Mouse (Mus musculus) right cerebral cortex, postnatal 14 days (tissue): Measurements from ENCODE around the gene Rpl37.
"Not testable (repeated sequence)": the region's sequence is repeated elsewhere in the genome, so short reads cannot be mapped to it uniquely, and the experiment has no call there.

Experiments used
- DNase-seq: peaks from one replicate; pipeline ENCODE4 v3.0.0; 2022

The Rpl37 gene

GRCm38 (mm10) chr15:5127487-5127886 is 11.0 kb downstream of the Rpl37 start:
- no peak for DNase-seq

- no peak for DNase-seq
Observed at GRCm38 (mm10) chr15:5128176-5128940, 11.9 kb downstream of the Rpl37 start.

GRCm38 (mm10) chr15:5129111-5129805 is 12.8 kb downstream of the Rpl37 start:
- no peak for DNase-seq

GRCm38 (mm10) chr15:5130887-5131668 is 14.6 kb downstream of the Rpl37 start:
- DNase-seq = not testable (repeated sequence)

DNA sequence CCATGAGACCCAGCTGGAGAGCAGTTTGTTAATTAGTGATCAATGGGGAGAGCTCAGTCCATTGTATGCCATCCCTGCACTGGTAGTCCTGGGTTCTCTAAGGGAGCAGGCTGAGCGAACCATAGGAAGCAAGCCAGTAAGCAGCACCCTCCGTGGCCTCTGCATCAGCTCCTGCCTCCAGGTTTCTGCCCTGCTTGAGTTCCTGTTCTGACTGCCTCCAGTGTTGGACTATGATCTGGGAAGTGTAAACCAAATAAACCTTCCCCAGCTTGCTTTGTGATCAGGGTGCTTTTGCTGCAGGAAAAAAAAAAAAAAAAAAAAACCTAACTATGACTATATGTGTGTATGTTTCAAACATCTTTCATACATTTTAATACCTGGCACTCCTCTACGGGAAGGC is 16.9 kb downstream of the Rpl37 start:
- DNase-seq = no peak

DNA sequence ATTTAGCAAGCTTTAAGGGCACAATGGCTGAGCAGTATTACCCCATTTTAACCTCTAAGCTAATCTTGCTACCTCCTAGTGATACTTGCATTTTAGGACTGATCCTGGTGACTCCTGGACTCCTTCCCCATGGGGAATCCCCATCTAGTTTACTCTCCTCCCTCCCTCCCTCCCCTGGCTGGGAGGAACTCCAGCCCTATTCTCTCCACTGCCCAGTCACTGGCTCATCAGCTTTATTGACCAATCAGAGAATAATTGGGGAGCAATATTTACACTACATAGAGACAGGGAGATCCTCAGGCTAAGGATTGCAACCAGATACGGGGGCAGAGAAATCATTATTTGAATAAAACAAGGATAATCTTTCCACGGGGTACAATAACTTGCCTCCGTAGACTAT is 17.7 kb downstream of the Rpl37 start:
- no peak for DNase-seq

DNA sequence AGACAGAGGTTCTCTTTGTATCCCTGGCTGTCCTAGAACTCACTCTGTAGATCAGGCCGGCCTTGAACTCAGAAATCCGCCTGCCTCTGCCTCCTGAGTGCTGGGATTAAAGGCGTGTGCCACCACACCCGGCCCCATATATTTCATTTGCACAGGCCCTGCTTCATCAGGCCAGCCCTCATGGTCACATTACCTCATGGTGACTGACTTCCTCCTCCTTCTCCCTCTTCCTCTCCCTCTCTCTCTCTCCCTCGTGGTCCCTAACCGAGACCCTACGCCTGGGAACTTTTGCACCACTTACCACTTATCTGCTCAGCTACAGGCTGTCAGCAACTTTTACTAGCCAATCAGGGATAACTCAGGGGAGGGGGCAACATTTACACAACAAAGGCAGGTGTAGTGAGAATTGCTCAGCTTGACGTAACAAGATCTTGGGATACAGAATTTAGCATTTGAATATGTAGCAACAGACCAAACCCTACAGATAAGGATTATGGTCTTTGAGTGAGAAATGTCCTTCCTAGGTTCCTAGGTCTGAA is 18.6 kb downstream of the Rpl37 start:
- no peak for DNase-seq

DNA sequence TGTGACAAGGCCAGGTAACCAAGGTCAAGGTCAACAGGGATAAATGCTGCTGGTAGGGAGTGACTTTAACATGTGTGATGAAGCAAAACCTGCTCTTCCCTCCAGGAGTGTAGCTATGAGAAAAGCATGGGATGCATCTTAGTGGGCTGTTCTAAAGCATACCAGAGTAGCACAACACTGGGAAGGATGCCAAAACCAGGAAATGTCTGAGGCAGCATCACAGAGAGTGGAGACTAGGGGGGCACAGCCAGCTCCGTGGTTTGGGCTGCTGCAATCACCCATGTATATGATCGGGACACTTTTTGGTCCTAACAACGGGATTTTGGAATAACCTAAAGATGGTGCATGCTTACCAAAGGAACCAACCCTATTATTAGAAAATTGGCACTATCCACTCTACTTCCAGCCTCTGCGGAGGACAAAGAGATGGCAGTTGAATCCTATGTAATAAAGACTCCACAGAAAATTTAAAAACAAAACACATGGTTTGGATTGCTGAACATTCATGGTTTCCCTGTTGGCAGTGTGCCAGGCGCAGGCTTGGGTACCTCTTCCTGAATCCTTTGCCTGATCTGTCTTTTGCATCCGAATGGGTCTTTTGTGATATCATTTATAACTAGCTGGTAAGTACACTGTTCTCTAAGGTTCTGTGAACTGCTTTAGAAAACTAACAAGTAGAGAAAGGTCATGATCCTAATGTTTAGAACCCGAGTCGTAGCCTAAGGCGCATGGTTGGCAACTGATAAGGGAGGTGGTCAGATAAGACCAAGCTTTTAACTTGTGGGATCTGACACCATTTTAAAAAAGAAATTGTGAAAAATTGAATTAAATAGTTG is 21.8 kb downstream of the Rpl37 start:
- DNase-seq = no peak

DNA sequence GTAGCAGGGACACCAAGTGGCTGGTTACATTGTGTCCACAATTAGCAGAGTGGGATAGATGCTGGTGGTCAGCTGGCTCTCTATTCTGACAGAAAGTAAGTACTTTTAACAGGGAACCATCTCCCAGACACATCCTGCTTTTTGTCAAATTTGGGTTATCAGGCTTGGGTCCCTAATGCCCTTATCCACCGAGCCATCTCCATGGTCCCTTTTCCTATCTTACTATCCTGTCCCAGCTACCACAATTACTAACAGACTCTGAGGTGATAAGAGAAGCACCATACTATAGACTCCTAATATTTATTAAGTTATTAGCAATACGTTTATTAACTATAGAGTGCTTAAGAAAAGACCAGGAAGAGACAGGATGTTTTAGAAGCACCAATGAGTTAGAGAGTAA is 22.9 kb downstream of the Rpl37 start:
- DNase-seq = no peak

DNA sequence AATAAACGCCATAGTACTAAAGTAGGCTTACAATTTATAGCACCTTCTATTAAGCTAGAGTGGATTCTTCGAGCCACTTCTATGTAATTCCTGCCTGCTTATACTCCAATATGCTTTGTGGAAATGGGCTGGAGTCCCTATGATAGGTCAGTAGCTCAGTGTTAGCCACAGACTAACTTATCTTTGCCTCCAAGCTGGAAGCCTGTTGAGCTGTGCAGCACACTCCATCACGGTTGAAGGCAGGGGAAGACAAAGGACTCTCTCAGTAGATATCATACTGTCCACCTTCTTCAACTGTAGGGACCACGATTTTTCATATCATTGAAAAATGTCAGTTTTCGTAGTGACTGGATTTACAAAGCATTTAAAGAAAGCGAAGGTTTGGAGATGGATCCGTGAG is 23.4 kb downstream of the Rpl37 start:
- no peak for DNase-seq

GRCm38 (mm10) chr15:5140357-5140756 is 23.9 kb downstream of the Rpl37 start:
- no peak for DNase-seq

GRCm38 (mm10) chr15:5142047-5142446 is 25.6 kb downstream of the Rpl37 start:
- DNase-seq = no peak

DNA sequence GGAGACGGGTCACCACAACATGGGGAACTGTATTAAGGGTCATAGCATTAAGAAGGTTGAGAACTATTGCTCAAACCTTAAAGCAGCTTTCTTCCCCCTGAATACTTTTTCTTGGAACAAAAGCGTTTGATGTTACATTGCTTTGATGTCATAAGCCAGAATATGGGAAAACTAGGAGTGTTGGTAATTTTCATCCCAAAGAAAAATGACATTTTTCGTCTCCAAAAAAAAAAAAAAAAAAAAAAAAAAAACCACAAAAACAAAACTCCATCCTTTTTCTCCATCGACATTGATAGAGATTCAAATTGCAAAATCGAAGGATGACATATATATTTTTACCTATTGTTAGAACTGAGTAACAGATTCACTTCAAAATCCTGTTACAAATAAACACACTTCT is 26.3 kb downstream of the Rpl37 start:
- DNase-seq = no peak

DNA sequence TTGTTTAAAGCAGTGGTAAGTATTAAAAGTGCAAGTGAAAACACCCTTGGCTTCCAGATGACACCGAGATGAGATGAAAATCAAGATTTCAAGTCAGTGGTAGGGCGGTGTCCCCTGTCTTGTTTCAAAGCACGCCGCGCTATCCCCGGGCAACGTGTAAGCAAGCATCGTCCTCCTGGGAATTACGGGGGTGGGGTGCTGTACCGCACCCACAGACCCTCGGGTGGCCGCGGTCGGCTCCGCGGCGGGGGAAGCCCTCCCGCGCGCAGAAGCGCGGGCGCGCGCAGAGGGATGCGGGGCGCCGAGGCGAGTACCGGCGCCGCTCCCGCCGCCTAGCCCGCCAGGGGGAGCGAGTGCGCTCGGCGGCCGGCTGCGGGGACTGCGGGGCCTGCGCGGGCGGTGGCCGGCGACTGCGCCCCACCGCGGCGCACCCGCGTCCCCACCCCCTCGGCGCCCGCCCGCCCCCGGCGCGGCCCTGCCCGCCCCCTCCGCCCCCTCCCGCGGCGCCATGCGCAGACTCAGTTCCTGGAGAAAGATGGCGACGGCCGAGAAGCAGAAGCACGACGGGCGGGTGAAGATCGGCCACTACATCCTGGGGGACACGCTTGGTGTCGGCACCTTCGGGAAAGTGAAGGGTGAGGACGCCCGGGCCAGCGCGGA is 27.0 kb downstream of the Rpl37 start, which contains the start of gene Prkaa1:
TSS of gene Prkaa1 (plus strand) at position 501 of the 660 bp plus-strand sequence.
- peak; percentile 68 for DNase-seq

GRCm38 (mm10) chr15:5144021-5144778 is 27.8 kb downstream of the Rpl37 start:
- DNase-seq = peak; percentile 78

DNA sequence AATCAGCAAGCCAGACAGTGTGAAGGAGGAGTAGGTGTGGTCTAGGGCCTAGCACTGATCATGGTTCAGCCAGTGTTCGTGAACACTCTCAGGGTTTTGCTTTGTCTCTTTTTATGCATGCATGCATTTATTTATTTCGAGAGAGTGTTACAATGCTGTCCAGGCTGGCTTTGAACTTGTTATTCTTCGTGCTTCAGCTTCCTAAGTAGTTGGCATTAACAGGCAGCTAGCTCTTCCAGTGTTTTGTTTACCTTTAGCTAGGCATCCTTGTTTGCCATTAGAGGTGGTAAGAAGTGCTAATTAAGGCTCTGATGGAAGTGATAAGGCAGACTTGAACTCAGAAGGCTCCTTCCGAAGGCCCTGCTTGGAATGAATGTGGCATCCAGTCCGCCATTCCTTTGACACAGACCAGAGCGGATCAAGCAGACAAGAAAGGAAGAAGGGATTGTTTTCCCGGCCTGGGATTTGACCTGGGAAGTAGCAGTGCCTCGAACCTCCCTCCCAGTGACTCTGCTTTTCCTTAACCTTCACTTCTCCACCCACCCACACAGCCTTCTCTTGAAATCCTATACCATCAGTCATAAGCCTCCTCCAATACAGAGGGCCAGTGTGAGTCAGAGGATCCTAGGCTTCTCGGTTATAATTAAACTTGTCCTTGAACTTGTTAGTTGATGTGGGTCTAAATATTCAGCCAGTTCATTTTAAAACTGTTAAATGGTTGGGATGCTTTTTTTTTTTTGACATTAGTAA is 28.9 kb downstream of the Rpl37 start:
- DNase-seq = no peak

GRCm38 (mm10) chr15:5149187-5149586 is 32.7 kb downstream of the Rpl37 start:
- no peak for DNase-seq

GRCm38 (mm10) chr15:5152171-5152570 is 35.7 kb downstream of the Rpl37 start:
- DNase-seq = no peak

GRCm38 (mm10) chr15:5154621-5155020 is 38.2 kb downstream of the Rpl37 start:
- no peak for DNase-seq

DNA sequence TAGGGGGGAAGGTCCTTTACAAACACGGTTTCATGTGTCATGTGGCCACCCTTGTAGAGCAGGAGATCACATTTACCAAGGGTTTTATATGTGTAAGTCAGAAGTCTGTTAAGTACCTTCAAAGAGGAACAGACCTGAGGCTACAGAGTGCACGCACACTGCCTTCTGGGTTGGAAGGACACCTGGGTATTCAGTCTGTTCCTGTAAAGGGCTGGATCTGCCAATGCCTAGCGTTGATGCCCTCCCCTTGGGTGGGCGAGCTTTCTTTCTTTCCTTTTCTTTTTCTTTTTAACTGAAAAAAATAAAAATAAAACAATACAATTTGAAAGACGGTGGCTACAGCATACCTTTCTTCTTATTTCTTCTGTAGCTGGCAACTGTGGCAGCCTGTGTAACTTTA is 38.6 kb downstream of the Rpl37 start:
- no peak for DNase-seq
